8 mouse cellular contexts compared by ENCODE assay signal in genomic region chr7:27486770-27487697, GRCm38 (mm10). TPM values are rescaled to one million over a fixed set of nuclear protein-coding genes. Genes with fewer than 3 reads are reported as not detected.
DNase-seq lines count a peak whose midpoint lies in the region; ATAC-seq and TF ChIP-seq lines count a peak whose summit lies in the region.

Sertad1 (plus strand) TSS chr7:27486910.

- no peaks in the 10 kb centered on the region for H3K27me3 ChIP-seq in heart, embryonic 14.5 days (ENCODE audit: control insufficient read depth, insufficient read depth, low read length)
- H3K27me3 ChIP-seq in liver, embryonic 14.5 days (ENCODE audit: control insufficient read depth, insufficient read depth, low read length) = no peaks in the 10 kb centered on the region
- no peaks in the 10 kb centered on the region for H3K27me3 ChIP-seq in neural tube, embryonic 11.5 days (ENCODE audit: control insufficient read depth, insufficient read depth, low read length)
- H3K27me3 ChIP-seq in stomach, postnatal 0 days (ENCODE audit: control insufficient read depth, insufficient read depth, low read length) = no peaks in the 10 kb centered on the region

- H3K4me1 ChIP-seq in heart, embryonic 14.5 days (ENCODE audit: control insufficient read depth in 2 of 2, insufficient read depth in 2 of 2, low read length in 2 of 2) = peaks cover 24 to 37% of the 10 kb centered on the region in 2 experiments
- H3K4me1 ChIP-seq in liver, embryonic 14.5 days (replicated peaks; ENCODE audit: control insufficient read depth in 2 of 2, insufficient read depth in 2 of 2, low read length in 1 of 2) = peaks cover 45 to 52% of the 10 kb centered on the region in 2 experiments
- H3K4me1 ChIP-seq in neural tube, embryonic 11.5 days (ENCODE audit: control insufficient read depth, insufficient read depth, low read length) = peaks cover 4% of the 10 kb centered on the region; the same call in 1 of the 2 replicates
- H3K4me1 ChIP-seq in stomach, postnatal 0 days (replicated peaks; ENCODE audit: control insufficient read depth, insufficient read depth) = peaks cover 10% of the 10 kb centered on the region; the same call in 1 of the 2 replicates

- no peak for TF ChIP-seq EP300 in liver, embryonic 14.5 days (IDR thresholded peaks at IDR 0.05; ENCODE audit: low read depth)
- peak; percentile 34 for TF ChIP-seq EP300 in stomach, postnatal 0 days (optimal IDR thresholded peaks at IDR 0.05)

- peak within 1 kb of the TSS; percentile 71 to 84 for H3K4me3 ChIP-seq in heart, embryonic 14.5 days (ENCODE audit: control insufficient read depth in 1 of 2, insufficient read depth in 1 of 2, low read depth in 1 of 2, low read length in 2 of 2)
- peak within 1 kb of the TSS; percentile 65 to 91 for H3K4me3 ChIP-seq in liver, embryonic 14.5 days (ENCODE audit: insufficient read depth in 1 of 2, low read depth in 2 of 2, low read length in 2 of 2)
- H3K4me3 ChIP-seq in neural tube, embryonic 11.5 days (ENCODE audit: low read depth, low read length) = peak within 1 kb of the TSS; percentile 66
- H3K4me3 ChIP-seq in stomach, postnatal 0 days (ENCODE audit: low read depth, low read length) = peak within 1 kb of the TSS; percentile 84

- peak within 1 kb of the TSS; percentile 96 to 98 for H3K27ac ChIP-seq in heart, embryonic 14.5 days (replicated peaks in 1 of 2; ENCODE audit: control insufficient read depth in 1 of 2, insufficient read depth in 1 of 2, low read depth in 2 of 2, low read length in 2 of 2)
- peak within 1 kb of the TSS; percentile 82 for H3K27ac ChIP-seq in liver, embryonic 14.5 days
- H3K27ac ChIP-seq in neural tube, embryonic 11.5 days (ENCODE audit: low read depth, low read length) = peak within 1 kb of the TSS; percentile 71
- peak within 1 kb of the TSS; percentile 98 for H3K27ac ChIP-seq in stomach, postnatal 0 days (replicated peaks)

- H3K36me3 ChIP-seq in heart, embryonic 14.5 days (ENCODE audit: control insufficient read depth, insufficient read depth, low read length) = peaks cover 16% of the 10 kb centered on the region
- H3K36me3 ChIP-seq in liver, embryonic 14.5 days (replicated peaks; ENCODE audit: control insufficient read depth, insufficient read depth, low read depth) = peaks cover 14% of the 10 kb centered on the region
- H3K36me3 ChIP-seq in neural tube, embryonic 11.5 days (ENCODE audit: control insufficient read depth, insufficient read depth, low read length) = no peaks in the 10 kb centered on the region
- peaks cover 6% of the 10 kb centered on the region for H3K36me3 ChIP-seq in stomach, postnatal 0 days (ENCODE audit: control insufficient read depth, insufficient read depth, low read length)

- peak; percentile 75 for TF ChIP-seq CTCF in liver, embryonic 14.5 days (IDR thresholded peaks at IDR 0.05; ENCODE audit: low read depth)
- TF ChIP-seq CTCF in stomach, postnatal 0 days (IDR thresholded peaks at IDR 0.05; ENCODE audit: low read depth) = peak; percentile 69

- H3K4me2 ChIP-seq in heart, embryonic 14.5 days (ENCODE audit: low read length) = peak within 1 kb of the TSS; percentile 79
- peak within 1 kb of the TSS; percentile 75 for H3K4me2 ChIP-seq in liver, embryonic 14.5 days (ENCODE audit: low read depth)
- peak within 1 kb of the TSS; percentile 41 for H3K4me2 ChIP-seq in neural tube, embryonic 11.5 days (ENCODE audit: low read depth)
- peak within 1 kb of the TSS; percentile 73 for H3K4me2 ChIP-seq in stomach, postnatal 0 days (replicated peaks; ENCODE audit: low read depth)

- DNase-seq in c-Kit-negative CD71-positive TER-119-positive erythroid progenitor cells, embryonic 14.5 days (ENCODE audit: low read depth, low spot score) = peak; percentile 99
- DNase-seq in fibroblast of lung, adult 2 months (ENCODE audit: low read depth) = peak; percentile 99
- DNase-seq in kidney, postnatal 25 days = peak; percentile 100
- DNase-seq in liver, embryonic 14.5 days (ENCODE audit: low read depth in 3 of 3, low spot score in 3 of 3) = peak; percentile 98 to 99 (median 98)
- peak; percentile 100 for DNase-seq in neural tube, embryonic 11.5 days (ENCODE audit: low spot score)
- DNase-seq in stomach, postnatal 0 days (ENCODE audit: low spot score) = peak; percentile 100

- under 1% methylated on average over 75 of the region's 80 CpGs for WGBS in heart, embryonic 14.5 days
- WGBS in liver, embryonic 14.5 days (ENCODE audit: insufficient replicate concordance) = under 1% methylated on average over 79 of the region's 80 CpGs
- under 1% methylated on average over 78 of the region's 80 CpGs for WGBS in neural tube, embryonic 11.5 days
- under 1% methylated on average over 64 of the region's 80 CpGs for WGBS in stomach, postnatal 0 days

- peak; percentile 83 for ATAC-seq in CD4-positive, CD25-positive, alpha-beta regulatory T cell, adult 4 months
- peak; percentile 91 for ATAC-seq in heart, embryonic 14.5 days (ENCODE audit: insufficient number of reproducible peaks, insufficient read depth, low FRiP score, low read depth)
- peak; percentile 79 for ATAC-seq in liver, embryonic 14.5 days (ENCODE audit: insufficient read depth)
- peak; percentile 96 for ATAC-seq in neural tube, embryonic 11.5 days (ENCODE audit: insufficient read depth, low FRiP score, low TSS enrichment)
- peak; percentile 93 for ATAC-seq in stomach, postnatal 0 days (ENCODE audit: low FRiP score, low TSS enrichment)

- no peaks in the 10 kb centered on the region for H3K9me3 ChIP-seq in heart, embryonic 14.5 days (ENCODE audit: control insufficient read depth, low read length)
- H3K9me3 ChIP-seq in liver, embryonic 14.5 days (ENCODE audit: control insufficient read depth, low read length) = no peaks in the 10 kb centered on the region
- no peaks in the 10 kb centered on the region for H3K9me3 ChIP-seq in neural tube, embryonic 11.5 days (ENCODE audit: control insufficient read depth, low read length)
- no peaks in the 10 kb centered on the region for H3K9me3 ChIP-seq in stomach, postnatal 0 days (ENCODE audit: control insufficient read depth, low read length)

- peak within 1 kb of the TSS; percentile 89 for H3K9ac ChIP-seq in heart, embryonic 14.5 days (ENCODE audit: low read length)
- H3K9ac ChIP-seq in liver, embryonic 14.5 days (replicated peaks) = peak within 1 kb of the TSS; percentile 73
- H3K9ac ChIP-seq in neural tube, embryonic 11.5 days (ENCODE audit: low read length) = peak within 1 kb of the TSS; percentile 74
- H3K9ac ChIP-seq in stomach, postnatal 0 days (ENCODE audit: low read length) = peak within 1 kb of the TSS; percentile 88

RNA-seq across cellular contexts. Expression of gene Sertad1, which starts in this region (rescaled TPM):
- polyA plus RNA-seq in CD4-positive, CD25-positive, alpha-beta regulatory T cell, adult 4 months (2017; shearing (Covaris generic)) = 10 to 100 TPM; 46.0 to 51.9 TPM
- polyA plus RNA-seq in heart, embryonic 14.5 days (2014; fragmentation: Nextera tagmentation; extraction: Ambion mirVana) = 34.5 and 34.8 TPM in 2 replicates
- 9.9 and 13.5 TPM in 2 replicates for polyA plus RNA-seq in liver, embryonic 14.5 days (2012; rRNA removed)
- polyA plus RNA-seq in liver, embryonic 14.5 days (2014; fragmentation: Nextera tagmentation; extraction: Ambion mirVana) = 19.7 and 20.3 TPM in 2 replicates
- polyA plus RNA-seq in neural tube, embryonic 11.5 days (2014; fragmentation: Nextera tagmentation; extraction: Ambion mirVana) = 17.0 and 18.4 TPM in 2 replicates
- polyA plus RNA-seq in stomach, postnatal 0 days (2015; fragmentation: Nextera tagmentation; extraction: Ambion mirVana) = 50.0 and 53.0 TPM in 2 replicates

Comparison
In these comparisons a context has a peak if more than half of its experiments do, and no peak if none do; other contexts are left out.
1. Peak in every context shown above with its lines: DNase-seq, ATAC-seq, H3K4me3 ChIP-seq and H3K27ac ChIP-seq.